Mouse (Mus musculus) liver, adult 2 months (tissue): ENCODE data around the gene Lmo1.

ENCODE experiments used
- CTCF ChIP-seq: fragments of 200-500 bp; IDR thresholded peaks from 2 replicates; pipeline ENCODE4 v1.5.1; 2011; ENCODE audit warnings: low read depth, low read length, control low read depth
- POLR2A ChIP-seq: fragments of 200-500 bp; IDR thresholded peaks from 2 replicates; pipeline ENCODE4 v1.6.1; 2011; ENCODE audit warnings: low read length, control low read depth; ENCODE audit not compliant: insufficient read depth; ENCODE audit errors: extremely low read depth

- TF ChIP-seq POLR2A = no peak
- TF ChIP-seq CTCF = no peak
Measured at GRCm38 (mm10) chr7:109185975-109186374, 11.0 kb upstream of the Lmo1 start.
